Mouse (Mus musculus): ENCODE measurements around the gene Gabrb1. TPM values are rescaled to one million over a fixed set of nuclear protein-coding genes. Genes with fewer than 3 reads are reported as not detected.

The Gabrb1 gene
- total and polyA plus RNA-seq, 3 experiments: 0.03 TPM; not detected in 2

- no peaks in the 10 kb centered on the region for H3K27me3 ChIP-seq (ENCODE audit: control insufficient read depth in 1 of 2, insufficient read depth in 2 of 2, low read length in 2 of 2)
- no peaks in the 10 kb centered on the region for H3K36me3 ChIP-seq (ENCODE audit: control insufficient read depth in 1 of 2, insufficient read depth in 2 of 2, low read length in 2 of 2)
- no peaks in the 10 kb centered on the region for H3K4me1 ChIP-seq (ENCODE audit: control insufficient read depth in 1 of 2, insufficient read depth in 2 of 2, low read length in 2 of 2)
- H3K79me2 ChIP-seq (ENCODE audit: control insufficient read depth, insufficient read depth, low read length, poor library complexity): no peaks in the 10 kb centered on the region
- TF ChIP-seq MAZ (IDR thresholded peaks at IDR 0.05; ENCODE audit: low read depth, low read length) (no peak), TBP (IDR thresholded peaks at IDR 0.05; ENCODE audit: low read depth, low read length) (no peak), POLR2AphosphoS5 (IDR thresholded peaks at IDR 0.05; ENCODE audit: borderline replicate concordance, low read depth, low read length) (no peak), CHD1 (IDR thresholded peaks at IDR 0.05; ENCODE audit: low read depth, low read length) (no peak), MAX (IDR thresholded peaks at IDR 0.05; ENCODE audit: low read length) (no peak), RCOR1 (IDR thresholded peaks at IDR 0.05; ENCODE audit: low read depth, low read length) (no peak), GATA1 (IDR thresholded peaks at IDR 0.05; ENCODE audit: low read depth, low read length) (no peak), MAFK (IDR thresholded peaks at IDR 0.05; ENCODE audit: borderline replicate concordance, low read depth, low read length) (no peak), CTCF (IDR thresholded peaks at IDR 0.05 in 2 of 3, conservative IDR thresholded peaks at IDR 0.05 in 1 of 3; ENCODE audit: control insufficient read depth in 1 of 3, insufficient read depth in 1 of 3, low read depth in 2 of 3, low read length in 3 of 3, poor library complexity in 1 of 3, severe bottlenecking in 1 of 3) (no peak), E2F4 (IDR thresholded peaks at IDR 0.05; ENCODE audit: borderline replicate concordance, low read depth, low read length) (no peak), USF2 (IDR thresholded peaks at IDR 0.05; ENCODE audit: borderline replicate concordance in 1 of 2, insufficient read depth in 1 of 2, low read depth in 1 of 2, low read length in 2 of 2) (no peak), UBTF (IDR thresholded peaks at IDR 0.05; ENCODE audit: borderline replicate concordance, insufficient read depth, low read depth, low read length) (no peak)
- no peak within 1 kb of the TSS for H3K9ac ChIP-seq (ENCODE audit: control insufficient read depth, low read depth, low read length, poor library complexity, severe bottlenecking)
- DNase-seq (ENCODE audit: low read depth, low spot score): no peak
- H3K9me3 ChIP-seq (replicated peaks; ENCODE audit: insufficient read depth, low read length): no peaks in the 10 kb centered on the region
- H3K4me3 ChIP-seq (ENCODE audit: control insufficient read depth in 1 of 2, insufficient read depth in 1 of 2, low read depth in 2 of 2, low read length in 2 of 2): no peak within 1 kb of the TSS
- no peak within 1 kb of the TSS for H3K27ac ChIP-seq (ENCODE audit: control insufficient read depth, low read depth, low read length)
Observed at GRCm38 (mm10) chr5:71658115-71658497, 193 bp downstream of the Gabrb1 start, which contains the start of gene Gabra4. Gabra4 (minus strand) TSS chr5:71658308.

- TF ChIP-seq KAT2A (conservative IDR thresholded peaks at IDR 0.05; ENCODE audit: low read depth, low read length): no peak
- TF ChIP-seq CTCF (IDR thresholded peaks at IDR 0.05 in 2 of 3, conservative IDR thresholded peaks at IDR 0.05 in 1 of 3; ENCODE audit: control insufficient read depth in 1 of 3, insufficient read depth in 1 of 3, low read depth in 2 of 3, low read length in 3 of 3, poor library complexity in 1 of 3, severe bottlenecking in 1 of 3): no peak
- TF ChIP-seq ZKSCAN1 (IDR thresholded peaks at IDR 0.05; ENCODE audit: low read depth, low read length): no peak
- TF ChIP-seq MXI1 (IDR thresholded peaks at IDR 0.05; ENCODE audit: low read depth, low read length): no peak
- no peak for TF ChIP-seq GATA1 (IDR thresholded peaks at IDR 0.05; ENCODE audit: low read depth, low read length)
- TF ChIP-seq TBP (IDR thresholded peaks at IDR 0.05; ENCODE audit: low read depth, low read length): no peak
- no peak for TF ChIP-seq POLR2AphosphoS5 (IDR thresholded peaks at IDR 0.05; ENCODE audit: borderline replicate concordance, low read depth, low read length)
- no peak for TF ChIP-seq HCFC1 (IDR thresholded peaks at IDR 0.05; ENCODE audit: low read depth, low read length)
- no peak for TF ChIP-seq POLR2A (IDR thresholded peaks at IDR 0.05; ENCODE audit: control insufficient read depth in 1 of 2, insufficient read depth in 1 of 2, low read depth in 1 of 2, low read length in 2 of 2, poor library complexity in 1 of 2)
- no peak for TF ChIP-seq MEF2A (IDR thresholded peaks at IDR 0.05; ENCODE audit: extremely low read depth, insufficient replicate concordance, low read depth, low read length, poor library complexity, severe bottlenecking)
- no peak for TF ChIP-seq JUND (IDR thresholded peaks at IDR 0.05; ENCODE audit: low read depth, low read length)
- TF ChIP-seq ETS1 (IDR thresholded peaks at IDR 0.05; ENCODE audit: low read depth, low read length): no peak
- no peak for TF ChIP-seq USF1 (IDR thresholded peaks at IDR 0.05; ENCODE audit: low read depth, low read length)
- no peak for TF ChIP-seq BHLHE40 (IDR thresholded peaks at IDR 0.05; ENCODE audit: borderline replicate concordance, low read depth, low read length)
- no peak for TF ChIP-seq TAL1 (IDR thresholded peaks at IDR 0.05; ENCODE audit: low read length)
- no peak for TF ChIP-seq MAX (IDR thresholded peaks at IDR 0.05; ENCODE audit: low read length)
- no peak for TF ChIP-seq POLR2AphosphoS2 (IDR thresholded peaks at IDR 0.05; ENCODE audit: low read length)
- TF ChIP-seq CHD1 (IDR thresholded peaks at IDR 0.05; ENCODE audit: low read depth, low read length): no peak
- TF ChIP-seq RAD21 (IDR thresholded peaks at IDR 0.05; ENCODE audit: low read depth, low read length): no peak
- no peak for TF ChIP-seq UBTF (IDR thresholded peaks at IDR 0.05; ENCODE audit: borderline replicate concordance, insufficient read depth, low read depth, low read length)
- Histone ChIP-seq H3K79me2 (ENCODE audit: control insufficient read depth, insufficient read depth, low read length, poor library complexity) (no peaks in the 10 kb centered on the region), H3K9ac (ENCODE audit: control insufficient read depth, low read depth, low read length, poor library complexity, severe bottlenecking) (no peak overlapping the region), H3K9me3 (replicated peaks; ENCODE audit: insufficient read depth, low read length) (no peaks in the 10 kb centered on the region), H3K36me3 (ENCODE audit: control insufficient read depth in 1 of 2, insufficient read depth in 2 of 2, low read length in 2 of 2) (no peaks in the 10 kb centered on the region), H3K27ac (ENCODE audit: control insufficient read depth, low read depth, low read length) (no peak overlapping the region), H3K4me1 (ENCODE audit: control insufficient read depth in 1 of 2, insufficient read depth in 2 of 2, low read length in 2 of 2) (no peaks in the 10 kb centered on the region), H3K4me3 (ENCODE audit: control insufficient read depth in 1 of 2, insufficient read depth in 1 of 2, low read depth in 2 of 2, low read length in 2 of 2) (no peak overlapping the region), H3K27me3 (ENCODE audit: control insufficient read depth in 1 of 2, insufficient read depth in 2 of 2, low read length in 2 of 2) (no peaks in the 10 kb centered on the region)
- DNase-seq (ENCODE audit: low read depth, low spot score): no peak
Observed at GRCm38 (mm10) chr5:71665593-71665992, 7.7 kb downstream of the Gabrb1 start.

Measured in MEL (cell line).